Mouse (Mus musculus) CD4-positive naive resting alpha-beta T cell, adult 76 days (primary cell): ENCODE results near the gene Ak3. TPM values are rescaled to one million over a fixed set of nuclear protein-coding genes. Genes with fewer than 3 reads are reported as not detected.

ENCODE experiments used
- total RNA-seq: library from RNA; stranded (reverse); gene quantifications from one replicate; pipeline ENCODE4 v1.2.4, GENCODE M21; 2023

Ak3 gene
- 13.6 TPM for total RNA-seq

DNA sequence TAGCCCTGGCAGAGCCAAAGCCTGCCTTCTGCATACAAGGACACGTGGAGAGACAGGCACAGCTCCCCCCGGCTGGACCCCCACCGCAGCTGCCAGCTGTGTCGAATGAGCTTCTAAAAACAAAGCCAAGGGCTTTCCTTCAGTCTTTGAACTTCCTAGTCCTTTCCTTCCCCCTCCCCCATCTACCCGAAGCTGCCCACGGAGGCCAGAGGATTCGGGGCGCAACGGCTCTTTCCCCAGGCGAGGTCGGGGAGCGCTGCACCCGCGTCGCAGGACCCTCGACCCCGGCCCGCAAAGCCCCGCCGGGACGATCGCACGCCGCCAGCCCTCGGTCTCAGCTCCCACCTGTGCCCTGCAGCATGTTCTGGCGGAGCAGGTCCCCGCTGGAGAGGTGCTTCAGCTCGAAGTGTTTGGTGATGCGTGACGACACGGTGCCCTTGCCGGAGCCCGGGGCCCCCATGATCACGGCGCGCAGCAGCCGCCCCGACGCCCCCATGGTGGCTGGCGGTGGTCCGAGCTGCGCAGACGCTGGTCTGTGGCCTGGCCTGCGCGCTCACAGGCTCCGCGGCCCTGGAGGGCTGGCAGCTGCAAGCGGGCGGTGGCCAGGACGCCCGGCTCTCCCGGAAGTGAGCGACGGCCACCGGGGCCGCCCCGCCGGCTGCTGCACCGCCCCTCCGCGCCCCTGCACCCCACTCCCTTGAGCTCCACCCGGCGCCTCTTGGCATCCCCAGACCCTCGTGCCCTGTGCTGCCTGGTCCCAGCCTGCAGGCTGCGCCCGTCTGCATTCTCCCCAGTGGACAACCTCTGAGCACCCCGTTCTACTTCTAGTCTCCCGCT is at the start of gene Ak3:
TSS of gene Ak3 (minus strand) at position 628 of the 837 bp plus-strand sequence.

GRCm38 (mm10) chr19:28990194-28990589 is 57.6 kb downstream of the Ak3 start, which contains the start of gene Cdc37l1:
Gene Cdc37l1, plus strand, starts transcription at chr19:28990352.

Other genes with a start within 250 kb of the Ak3 start
- not detected for gene Slc1a1, start 212.9 kb downstream of the Ak3 start, total RNA-seq
- gene Plpp6, start 84.0 kb downstream of the Ak3 start, total RNA-seq, result 13.4 TPM
- 0.29 TPM for gene 4430402I18Rik, start 80.2 kb downstream of the Ak3 start, total RNA-seq
- 70.1 TPM for gene Cdc37l1, start 57.6 kb downstream of the Ak3 start, total RNA-seq
- 25.9 TPM for gene Rcl1, start 53.4 kb upstream of the Ak3 start, total RNA-seq
- 60.0 TPM for gene Jak2, start 203.9 kb upstream of the Ak3 start, total RNA-seq